Mouse (Mus musculus) megakaryocyte progenitor cell, adult 5-6 weeks (primary cell): ENCODE measurements around the gene Hvcn1. TPM values are rescaled to one million over a fixed set of nuclear protein-coding genes. Genes with fewer than 3 reads are reported as not detected.

Experiments
- ATAC-seq: replicated peaks from 2 replicates; pipeline ENCODE4 v1.8.0; 2016; ENCODE audit warnings: mild to moderate bottlenecking, moderate TSS enrichment, inconsistent platforms; ENCODE audit not compliant: poor library complexity
- total RNA-seq, 2 experiments: library from RNA; stranded (forward) in 1 of 2; stranded (reverse) in 1 of 2; fragments of 157-497, 149-512 nt in 1 of 2; fragments of 200-1000 nt in 1 of 2; gene quantifications; 2 replicates each; pipeline versions ENCODE4 v1.2.3 to v1.2.4; 2015 to 2017

The Hvcn1 gene
- total RNA-seq (2015) (44.0 and 65.8 TPM in 2 replicates), total RNA-seq (2017) (56.6 and 72.3 TPM in 2 replicates)

DNA sequence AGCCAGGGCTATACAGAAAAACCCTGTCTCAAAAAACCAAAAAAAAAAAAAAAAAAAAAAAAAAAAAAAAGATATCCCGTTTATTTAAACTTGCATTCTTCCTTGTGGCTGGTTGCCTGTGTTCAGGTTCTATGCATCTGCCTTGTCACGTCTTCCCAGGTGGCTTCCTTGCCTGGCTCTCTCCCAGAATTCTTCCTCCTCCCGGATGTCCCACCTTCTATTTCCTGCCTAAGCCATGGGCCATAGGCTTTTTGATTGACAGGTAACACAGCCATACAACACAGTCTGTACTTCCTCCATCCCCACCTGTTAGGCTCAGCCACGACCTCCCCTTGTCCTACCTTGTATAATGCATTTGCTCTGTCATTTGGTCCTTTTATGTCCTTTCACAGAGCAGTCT, at the start of gene Hvcn1:
Gene Hvcn1 (plus strand): TSS at position 330 of the 400 bp plus-strand sequence.
- ATAC-seq = no peak

DNA sequence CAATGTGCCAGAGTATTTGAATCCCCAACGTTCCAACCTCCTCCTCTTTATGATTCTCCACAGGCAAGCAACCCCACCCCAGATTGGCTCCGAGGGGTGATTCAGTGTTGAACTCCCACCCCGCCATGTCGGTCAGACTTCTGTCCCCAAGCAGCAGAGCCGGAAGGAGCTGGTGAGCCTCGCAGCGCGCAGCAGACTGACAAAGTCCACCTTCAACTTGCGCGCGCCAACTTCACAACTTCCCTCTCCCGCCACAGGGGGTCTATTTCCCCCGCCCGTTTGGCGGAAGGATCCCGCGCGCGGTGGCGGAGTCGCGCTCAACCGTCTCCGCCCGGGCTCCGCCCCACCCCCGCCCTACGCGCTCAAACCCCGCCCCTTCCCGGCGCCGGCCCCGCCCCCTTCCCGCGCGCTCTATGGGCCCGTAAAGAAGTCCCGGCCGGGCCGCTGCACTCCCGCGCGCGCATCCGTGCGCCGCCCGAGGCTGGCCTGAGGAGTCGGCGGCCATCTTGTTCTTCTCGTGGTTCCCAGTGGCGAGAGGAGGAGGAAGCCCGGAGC, 48.7 kb upstream of the Hvcn1 start, which contains the start of gene Ppp1cc:
Gene Ppp1cc (plus strand): TSS at position 452 of the 555 bp plus-strand sequence.
- ATAC-seq = peak; percentile 92

DNA sequence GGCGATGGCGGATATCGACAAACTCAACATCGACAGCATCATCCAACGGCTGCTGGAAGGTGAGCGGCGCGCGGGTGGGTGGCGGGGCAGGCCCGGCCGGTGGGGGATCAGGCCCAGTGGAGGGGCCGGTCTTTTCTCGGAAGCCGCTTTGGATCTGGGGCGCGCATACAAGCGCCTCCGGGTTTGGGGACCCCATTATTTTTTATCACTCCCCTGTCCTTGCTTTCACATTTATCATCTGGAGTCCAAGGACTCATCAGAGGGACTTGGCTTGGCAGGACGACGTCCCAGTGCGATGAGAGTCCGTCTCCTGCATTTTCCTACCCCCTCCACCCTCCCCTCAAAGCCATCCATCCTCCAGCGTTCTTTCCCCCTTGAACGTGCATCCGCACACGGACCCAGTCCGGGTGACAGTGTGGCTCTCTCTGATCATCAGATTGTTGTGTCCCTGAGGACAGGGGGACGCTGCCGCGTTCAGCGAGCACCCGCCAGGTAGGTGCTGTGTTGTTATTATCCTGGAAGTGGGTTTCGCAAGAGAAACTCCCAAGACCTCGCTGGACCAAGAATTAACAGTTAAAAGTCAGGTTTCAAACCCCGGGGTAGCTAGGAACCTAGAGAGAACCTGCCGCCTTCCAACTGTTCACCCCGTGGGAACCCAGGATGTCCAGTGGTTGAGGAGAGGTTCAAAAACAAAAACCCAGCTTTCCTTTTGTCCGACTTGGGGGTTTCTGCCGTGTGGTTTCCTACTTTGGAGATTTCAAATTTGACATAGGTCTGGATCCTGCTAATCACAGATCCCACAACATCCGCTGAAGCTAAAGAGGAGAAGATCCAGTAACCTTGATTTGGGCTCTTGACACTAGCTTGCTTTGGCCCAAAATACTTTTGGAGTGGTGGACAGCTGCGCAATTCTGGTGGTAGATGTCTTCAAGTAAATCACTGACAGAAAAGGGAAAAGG, 47.8 kb upstream of the Hvcn1 start:
- no peak for ATAC-seq

DNA sequence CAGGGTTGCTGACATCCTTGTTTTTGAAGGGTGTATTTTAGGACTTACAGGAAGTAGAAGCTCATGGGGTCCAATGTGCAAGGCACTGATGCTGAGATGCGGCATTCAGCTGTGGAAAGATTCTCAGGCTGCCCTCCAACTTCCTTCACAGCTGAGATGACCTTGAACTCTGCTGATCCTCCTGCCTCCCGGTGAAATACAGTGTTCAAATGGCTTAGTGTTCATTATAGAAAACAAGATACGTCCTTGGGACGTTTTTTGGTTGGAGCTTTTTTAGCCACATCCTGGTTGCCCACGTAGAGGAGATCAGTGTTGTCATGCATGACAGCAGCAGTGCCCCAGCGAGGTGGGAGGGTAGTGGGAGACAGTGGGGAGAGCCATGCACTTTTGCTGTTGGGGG, 43.4 kb upstream of the Hvcn1 start:
- ATAC-seq = no peak

DNA sequence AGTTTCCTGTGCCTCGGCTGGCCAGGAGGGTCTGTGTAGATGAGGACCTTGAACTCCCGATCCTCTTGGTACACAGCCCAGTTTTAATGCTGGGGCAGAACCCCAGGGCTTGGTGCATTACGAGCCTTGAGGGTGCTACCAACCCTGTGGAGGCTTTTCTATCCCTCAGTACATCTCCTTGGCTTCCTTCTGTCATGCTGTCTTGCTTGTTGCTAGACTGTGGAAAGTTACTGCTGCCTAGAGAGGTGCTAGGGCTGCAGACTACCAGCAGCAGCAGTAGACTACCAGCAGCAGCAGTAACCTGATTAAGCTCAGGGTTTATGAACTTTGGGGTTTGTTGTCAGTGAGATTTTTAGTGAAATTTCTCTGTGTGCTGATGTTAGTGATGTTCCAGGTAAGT, 42.6 kb upstream of the Hvcn1 start:
- no peak for ATAC-seq

DNA sequence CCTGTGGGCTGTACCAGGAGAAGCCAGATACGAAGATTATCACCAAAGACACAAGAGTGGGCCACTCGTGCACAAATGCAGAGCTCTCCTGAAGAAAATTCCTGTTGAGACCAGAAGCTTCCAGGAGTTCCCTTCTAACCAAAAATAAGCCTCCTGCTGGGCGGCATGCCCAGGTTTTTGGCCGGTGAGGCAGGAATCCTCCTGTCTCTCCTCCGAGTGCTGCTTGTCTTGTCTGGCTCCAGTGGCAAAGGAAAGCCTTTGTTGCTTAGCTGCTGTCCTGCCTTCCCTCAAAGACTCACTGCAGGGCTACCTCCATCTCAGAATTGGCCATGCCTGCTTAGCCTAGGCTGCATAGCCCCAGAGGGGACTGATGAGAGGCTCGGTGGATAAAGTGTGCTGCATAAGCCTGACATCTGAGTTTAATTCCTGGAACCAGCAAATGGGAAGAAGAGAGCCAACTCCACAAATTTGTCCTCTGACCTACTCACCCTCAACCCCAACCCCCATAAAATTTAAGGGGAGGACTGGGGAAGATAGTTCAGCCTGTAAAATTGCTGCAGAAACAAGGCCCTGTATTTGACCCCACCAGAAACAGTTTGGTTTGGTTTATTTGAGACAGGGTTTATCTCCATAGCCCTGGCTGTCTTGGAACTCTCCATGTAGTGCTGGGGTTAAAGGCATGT, 41.2 kb upstream of the Hvcn1 start:
- ATAC-seq = no peak

DNA sequence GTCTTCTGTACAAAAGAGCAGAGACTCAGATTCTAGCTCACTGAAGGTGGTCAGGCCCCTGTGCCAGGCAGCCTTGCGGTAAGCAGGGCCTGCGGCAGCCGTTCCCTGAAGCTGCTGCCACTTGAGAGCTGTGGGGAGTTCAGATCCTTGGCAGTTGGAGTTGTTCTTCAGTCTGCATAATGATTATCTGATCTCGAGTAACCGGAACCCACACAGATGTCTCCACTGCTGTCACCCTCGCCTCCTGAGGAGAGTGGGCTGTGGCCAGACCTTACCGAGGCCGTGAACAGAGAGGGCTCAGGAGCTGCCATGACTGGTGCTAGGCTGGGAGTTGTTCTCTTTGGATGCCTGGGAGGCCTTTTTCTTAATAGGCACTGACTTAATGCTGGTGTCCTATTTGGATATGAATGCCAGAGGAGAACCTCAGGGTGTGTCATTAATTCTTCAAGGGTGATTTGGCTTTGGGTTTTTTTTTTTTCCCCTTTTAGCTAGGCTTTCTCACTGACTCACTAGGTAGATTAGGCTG, 39.9 kb upstream of the Hvcn1 start:
- peak; percentile 72 for ATAC-seq

DNA sequence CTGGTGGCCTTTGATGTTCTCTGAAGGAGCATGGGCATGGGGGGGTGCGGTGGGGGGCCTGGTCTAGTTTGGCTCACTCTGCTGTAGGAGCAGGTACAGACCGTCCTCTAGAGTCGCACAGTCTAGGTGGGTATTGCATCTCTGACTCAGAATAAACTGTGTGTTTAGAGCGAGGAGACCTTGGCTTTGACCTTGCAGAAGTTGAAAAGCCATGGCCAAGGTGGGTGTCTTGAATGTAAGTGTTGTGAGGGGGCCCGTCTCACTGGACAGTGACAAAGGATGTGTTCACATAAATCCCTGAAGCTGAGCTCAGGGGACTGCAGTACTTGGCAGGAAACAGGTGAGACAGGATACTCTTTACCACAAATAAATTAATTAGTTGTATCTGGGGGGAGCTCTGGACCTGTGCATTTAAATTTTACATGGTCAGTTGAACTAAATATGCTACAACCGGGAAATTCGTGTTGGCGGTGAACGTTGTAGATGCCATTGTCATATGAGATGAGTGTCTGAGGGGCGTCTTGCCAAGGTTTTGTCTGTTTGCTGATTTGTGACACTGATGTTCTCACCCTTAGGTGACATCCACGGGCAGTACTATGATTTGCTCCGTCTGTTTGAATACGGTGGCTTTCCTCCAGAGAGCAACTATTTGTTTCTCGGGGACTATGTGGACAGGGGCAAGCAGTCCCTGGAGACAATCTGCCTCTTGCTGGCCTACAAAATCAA, 38.1 kb upstream of the Hvcn1 start:
- no peak for ATAC-seq

DNA sequence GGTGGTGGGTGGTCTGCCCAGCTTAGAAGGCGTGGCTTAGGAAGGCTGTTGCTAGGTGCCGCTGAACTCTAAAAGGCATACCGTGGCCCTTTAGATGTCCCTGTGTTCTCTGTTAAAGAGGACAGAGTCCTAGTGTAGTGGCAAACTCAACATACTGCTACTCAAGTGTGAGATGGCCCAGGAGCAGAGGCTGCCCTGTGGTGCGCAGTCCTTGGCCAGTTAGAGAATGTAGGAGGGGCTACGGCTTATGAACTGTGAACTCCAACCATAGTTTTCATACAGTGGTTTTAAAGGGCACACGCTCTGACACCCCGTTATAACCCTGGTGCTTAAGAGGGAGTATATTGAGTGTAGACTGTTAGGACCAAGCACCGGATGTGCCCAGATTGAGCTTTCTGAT, 35.5 kb upstream of the Hvcn1 start:
- ATAC-seq = no peak

DNA sequence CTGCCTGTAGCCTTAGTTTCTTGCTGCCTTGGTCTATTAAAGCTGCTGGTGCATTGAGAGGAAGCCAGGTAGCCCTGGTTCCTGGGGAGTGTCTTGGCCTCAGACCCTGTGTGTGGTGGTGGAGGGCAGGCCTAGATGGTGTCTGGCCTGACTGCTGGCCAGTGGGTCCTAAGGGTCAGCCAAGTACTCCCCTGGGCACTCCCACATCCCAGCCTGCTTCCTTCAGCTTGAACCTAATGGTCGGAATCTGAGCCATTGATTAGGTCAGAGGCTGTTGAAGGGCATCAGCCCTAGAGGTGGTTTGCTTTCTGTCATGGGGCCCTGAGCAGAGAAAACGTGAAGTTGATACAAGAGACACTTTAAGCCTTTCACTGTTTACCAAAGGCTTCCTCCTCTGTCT, 31.2 kb upstream of the Hvcn1 start:
- ATAC-seq = no peak

DNA sequence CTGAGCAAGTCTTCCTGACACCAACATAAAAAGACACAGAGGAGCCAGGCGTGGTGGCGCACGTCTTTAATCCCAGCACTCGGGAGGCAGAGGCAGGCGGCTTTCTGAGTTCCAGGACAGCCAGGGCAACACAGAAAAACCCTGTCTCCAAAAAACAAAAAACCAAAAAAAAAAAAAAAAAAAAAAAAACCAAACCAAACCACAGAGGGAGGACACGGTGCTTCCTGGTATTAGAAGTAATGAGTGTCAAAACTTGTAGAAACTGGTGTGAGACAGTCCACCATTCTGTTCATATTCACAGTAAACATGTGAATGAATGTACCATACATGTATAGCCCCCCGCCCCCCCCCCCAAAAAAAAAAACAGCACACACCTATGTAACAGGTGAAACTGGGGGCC, 30.6 kb upstream of the Hvcn1 start:
- ATAC-seq = no peak

DNA sequence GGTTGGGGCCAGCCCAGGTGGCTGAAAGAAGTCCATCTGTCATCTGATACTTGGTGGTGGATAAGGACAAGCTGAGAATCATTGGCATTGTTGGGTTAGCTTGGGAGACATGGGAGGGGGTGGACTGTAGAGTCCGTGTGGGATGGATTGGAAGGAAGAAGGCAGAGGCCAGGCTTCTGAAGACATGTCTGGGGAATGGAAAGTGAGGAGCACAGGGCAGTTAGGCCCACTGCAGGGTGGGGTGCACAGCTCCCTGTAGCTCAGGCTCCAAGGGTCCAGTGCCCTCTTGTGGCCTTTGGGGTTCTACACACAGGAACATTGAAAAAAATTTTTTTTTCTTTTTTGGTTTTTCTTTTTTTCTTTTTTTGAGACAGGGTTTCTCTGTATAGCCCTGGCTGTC, 30.2 kb upstream of the Hvcn1 start:
- peak; percentile 96 for ATAC-seq

DNA sequence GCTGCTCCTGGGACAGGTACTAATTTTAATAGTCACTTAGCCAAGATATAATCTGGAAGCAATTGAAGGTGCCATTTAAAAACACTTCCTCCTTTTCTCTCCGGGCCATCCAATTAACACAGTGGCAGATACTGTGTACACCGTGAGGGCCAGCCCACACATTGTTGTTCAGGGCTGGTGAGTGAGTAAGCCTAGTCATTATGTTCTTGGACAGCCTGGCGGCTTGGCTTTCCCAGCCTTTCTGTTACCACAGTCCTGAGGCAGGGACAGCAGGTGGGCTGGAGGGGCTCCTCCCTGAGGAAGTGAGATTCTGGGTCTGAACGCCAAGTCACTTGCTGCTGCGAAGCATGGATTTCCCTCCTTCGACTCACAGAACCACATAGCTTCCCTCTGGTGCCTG, 26.9 kb upstream of the Hvcn1 start:
- ATAC-seq = peak; percentile 57

DNA sequence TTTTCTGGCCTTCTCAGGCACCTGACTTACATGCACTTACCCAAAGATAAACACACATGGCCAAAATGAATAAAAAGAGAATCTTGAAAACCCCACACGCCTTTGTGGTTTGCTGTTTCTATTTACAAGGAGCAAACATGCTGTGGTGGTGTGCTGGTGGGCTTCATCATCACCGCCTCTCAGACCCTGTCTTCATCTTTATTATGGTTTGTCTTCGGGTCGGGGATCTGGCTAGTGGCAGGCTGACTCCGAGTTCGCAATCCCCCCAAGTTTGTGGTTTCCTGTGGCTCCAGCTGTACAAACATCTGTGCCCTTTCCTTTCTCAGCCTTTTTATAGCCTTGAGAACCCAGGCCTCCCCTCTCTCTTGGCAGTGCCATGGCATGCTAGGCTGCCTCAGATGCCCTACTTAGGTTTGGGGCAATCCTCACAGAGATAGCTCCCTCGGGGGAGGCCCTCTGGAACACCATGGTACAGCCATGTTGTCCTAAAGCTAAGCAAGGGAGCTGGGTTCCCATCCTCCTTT, 22.3 kb upstream of the Hvcn1 start:
- ATAC-seq = peak; percentile 46; the same call in 1 of the 2 replicates

DNA sequence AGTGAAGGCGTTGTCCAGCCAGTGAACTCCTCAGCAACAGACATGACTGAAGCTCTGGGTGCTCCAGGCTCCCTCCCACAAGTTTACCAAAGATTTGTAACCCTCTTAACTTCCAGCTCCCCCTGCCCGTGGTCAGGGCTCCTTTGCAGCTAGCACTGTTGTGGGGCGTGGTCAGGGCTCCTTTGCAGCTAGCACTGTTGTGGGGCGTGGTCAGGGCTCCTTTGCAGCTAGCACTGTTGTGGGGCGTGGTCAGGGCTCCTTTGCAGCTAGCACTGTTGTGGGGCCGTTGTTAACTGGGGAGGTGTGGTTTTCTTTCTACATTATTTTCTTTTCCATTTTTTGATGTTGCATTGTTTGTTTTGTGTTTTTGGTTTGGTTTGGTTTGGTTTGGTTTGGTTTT, 21.7 kb upstream of the Hvcn1 start:
- 0 out of 2 replicates have a peak, but pooled peaks have one; percentile 11 for ATAC-seq

DNA sequence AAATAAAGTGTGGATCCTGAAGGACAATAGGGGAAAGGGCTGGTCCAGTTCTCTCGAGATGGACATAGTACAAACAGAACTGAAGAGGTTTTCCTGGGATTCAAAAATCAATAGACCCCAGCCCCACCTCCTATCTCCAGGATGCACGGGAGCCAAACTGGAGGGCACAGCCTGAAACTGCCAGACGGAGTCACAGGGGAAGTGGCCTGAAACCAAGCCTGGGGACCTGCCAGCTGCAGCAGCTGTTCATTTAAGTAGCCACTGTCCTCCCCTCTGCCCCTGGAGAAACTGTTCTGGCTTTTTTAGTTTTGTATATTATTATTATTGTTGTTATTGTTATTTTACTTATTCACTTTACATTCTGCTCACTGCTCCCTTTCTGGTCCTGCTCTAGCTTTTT, 17.5 kb upstream of the Hvcn1 start:
- ATAC-seq = no peak

DNA sequence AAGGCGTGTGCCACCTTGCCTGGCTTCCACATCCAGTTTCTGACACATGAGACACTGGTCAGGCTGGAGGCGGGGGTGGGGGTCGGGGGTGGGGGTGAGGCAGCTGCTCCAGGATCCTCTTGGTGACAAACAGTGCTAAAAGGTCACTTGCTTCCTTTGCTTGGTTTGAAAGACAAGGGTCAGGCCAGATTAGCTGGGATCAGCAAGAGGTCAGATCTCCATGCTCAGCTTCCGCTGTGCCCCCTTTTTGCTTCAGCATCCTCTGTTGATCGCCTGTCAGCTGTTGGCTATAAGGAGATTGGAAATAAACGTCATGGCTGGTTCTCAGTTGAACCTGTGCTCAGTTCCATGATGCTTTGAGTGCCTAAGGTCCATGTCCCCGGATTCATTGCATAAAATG, 16.1 kb upstream of the Hvcn1 start:
- ATAC-seq = no peak

DNA sequence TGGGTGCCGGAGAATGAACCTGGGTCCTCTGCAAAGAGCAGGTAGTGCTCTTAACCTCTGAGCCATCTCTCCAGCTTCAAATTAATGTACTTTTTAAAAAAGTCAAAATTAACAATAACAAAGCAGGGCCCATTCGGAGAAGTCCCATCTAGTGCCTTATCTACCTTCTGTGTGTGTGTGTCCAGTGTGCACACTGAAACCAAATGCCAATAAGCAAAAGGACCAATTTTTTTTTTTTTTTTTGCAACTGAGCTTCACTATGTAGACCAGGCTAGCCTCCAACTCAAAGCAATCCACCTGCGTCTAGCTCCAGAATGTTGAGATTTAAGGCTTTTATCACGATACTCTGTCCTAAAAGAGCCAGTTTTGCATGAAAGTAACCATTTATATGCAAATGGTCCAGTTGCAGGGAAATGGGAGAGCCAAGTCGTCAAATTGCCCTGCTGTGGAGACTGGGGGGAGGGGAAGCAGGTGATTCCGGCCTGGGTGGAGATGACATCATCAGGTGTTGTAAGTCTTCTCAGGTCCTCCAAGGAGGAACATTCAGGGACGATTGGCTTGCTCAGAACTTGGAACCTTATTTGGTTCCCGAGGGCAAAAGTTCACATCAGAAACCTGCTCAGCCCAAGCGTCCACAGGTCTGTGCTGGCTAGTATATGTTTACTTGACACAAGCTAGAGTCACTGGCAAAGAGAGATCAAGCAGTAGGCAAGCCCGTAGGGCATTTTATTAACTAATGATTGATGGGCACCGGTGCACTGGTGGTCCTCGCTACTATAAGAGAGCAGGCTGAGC, 15.1 kb upstream of the Hvcn1 start:
- no peak for ATAC-seq

DNA sequence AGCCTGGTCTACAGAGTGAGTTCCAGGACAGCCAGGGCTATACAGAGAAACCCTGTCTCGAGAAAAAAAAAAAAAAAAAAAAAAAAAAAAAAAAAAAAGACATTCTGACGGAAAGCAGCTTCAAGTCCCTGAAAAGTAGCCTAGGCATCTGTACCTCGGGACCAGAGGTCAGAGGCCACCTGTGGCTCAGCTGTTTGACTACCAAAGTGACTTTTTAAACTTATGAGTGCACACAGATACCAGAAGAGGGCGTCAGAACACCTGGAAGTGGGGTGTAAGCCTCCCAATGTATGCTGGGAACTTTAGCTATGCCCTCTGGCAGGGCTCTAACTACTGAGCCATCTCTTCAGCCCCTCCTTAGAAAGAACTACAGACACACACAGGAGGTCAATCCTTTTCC, 14.3 kb upstream of the Hvcn1 start:
- no peak for ATAC-seq

DNA sequence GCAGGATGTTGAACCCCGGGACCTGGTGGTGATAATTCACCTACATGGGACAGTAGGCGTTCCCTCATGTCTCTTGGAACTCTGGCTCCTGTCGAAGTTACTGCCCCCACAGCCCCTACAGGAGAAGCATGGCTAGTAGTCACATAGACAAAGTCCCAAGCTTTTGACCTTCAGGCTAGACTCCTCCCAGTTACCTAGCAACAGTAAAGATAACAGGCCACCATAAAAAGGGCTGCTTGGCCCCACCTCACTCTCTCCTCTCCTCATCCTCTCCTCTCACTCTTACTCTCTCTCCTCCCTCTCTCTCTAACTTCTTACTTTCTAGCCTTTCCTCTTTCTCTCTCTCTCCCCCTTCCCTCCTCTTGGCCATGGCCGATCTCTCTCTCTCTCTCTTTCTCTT, 5.7 kb upstream of the Hvcn1 start:
- ATAC-seq = no peak
